Mouse (Mus musculus): Measurements from ENCODE around the gene Teddm3. TPM values are rescaled to one million over a fixed set of nuclear protein-coding genes. Genes with fewer than 3 reads are reported as not detected.
"Not testable (repeated sequence)": the region's sequence is repeated elsewhere in the genome, so short reads cannot be mapped to it uniquely, and the experiment has no call there.

The Teddm3 gene
- polyA plus RNA-seq, 1 experiment from 2014 or later = not detected

DNA sequence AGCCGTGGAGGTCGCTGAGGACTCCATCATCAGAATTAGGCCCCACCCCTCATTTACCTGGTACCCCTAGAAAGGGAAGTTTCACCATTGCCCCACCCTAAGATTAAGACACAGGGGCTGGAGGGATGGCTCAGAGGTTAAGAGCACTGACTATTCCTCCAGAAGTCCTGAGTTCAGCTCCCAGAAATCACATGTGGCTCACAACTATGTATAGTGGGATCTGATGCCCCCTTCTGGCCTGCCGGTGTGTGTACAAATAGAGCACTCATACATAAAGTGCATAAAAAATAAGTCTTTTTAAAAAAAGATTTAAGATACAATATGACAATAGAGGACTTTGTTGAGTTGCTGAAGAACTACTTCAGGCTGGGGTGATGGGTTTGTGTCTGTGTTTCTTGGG lies 34.5 kb upstream of the Teddm3 start:
- Histone ChIP-seq H3K27ac (replicated peaks) (no peak overlapping the region), H3K36me3 (no peaks in the 10 kb centered on the region), H3K4me3 (no peak overlapping the region), H3K27me3 (replicated peaks) (peaks cover 4% of the 10 kb centered on the region; the same call in 1 of the 2 replicates), H3K9ac (no peak overlapping the region), H3K9me3 (no peaks in the 10 kb centered on the region), H3K4me2 (no peak overlapping the region), H3K4me1 (peaks cover 4% of the 10 kb centered on the region)
- ATAC-seq (ENCODE audit: extremely low read depth, insufficient number of reproducible peaks, low FRiP score, low TSS enrichment) = no peak
- WGBS = 80% methylated on average over 3 of the region's 3 CpGs

DNA sequence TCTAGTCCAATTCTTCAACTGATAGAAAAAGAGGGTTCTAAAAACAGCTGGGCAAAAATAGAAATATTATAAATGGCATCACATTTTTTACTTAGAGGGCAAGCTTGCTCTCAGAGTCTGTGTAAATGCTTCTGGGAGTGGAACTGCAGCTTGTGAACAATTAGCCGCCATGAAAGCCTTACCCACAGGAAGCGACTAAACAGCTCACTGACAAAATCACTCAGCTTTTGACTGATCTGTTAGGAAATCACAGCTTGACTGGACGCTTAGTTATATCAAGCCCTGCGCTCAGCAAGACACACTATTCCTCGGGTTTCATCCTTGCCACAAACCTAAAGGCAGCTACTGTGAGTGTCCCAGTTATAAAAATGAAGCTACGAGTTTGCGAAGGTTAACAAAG lies 33.8 kb upstream of the Teddm3 start:
- no peak overlapping the region for H3K4me3 ChIP-seq
- peaks cover 4% of the 10 kb centered on the region; the same call in 1 of the 2 replicates for H3K27me3 ChIP-seq (replicated peaks)
- no peak overlapping the region for H3K9ac ChIP-seq
- no peaks in the 10 kb centered on the region for H3K9me3 ChIP-seq
- H3K36me3 ChIP-seq = no peaks in the 10 kb centered on the region
- H3K4me1 ChIP-seq = peaks cover 4% of the 10 kb centered on the region
- H3K4me2 ChIP-seq = no peak overlapping the region
- WGBS = 45% methylated on average over 7 of the region's 7 CpGs
- H3K27ac ChIP-seq (replicated peaks) = no peak overlapping the region
- no peak for ATAC-seq (ENCODE audit: extremely low read depth, insufficient number of reproducible peaks, low FRiP score, low TSS enrichment)

DNA sequence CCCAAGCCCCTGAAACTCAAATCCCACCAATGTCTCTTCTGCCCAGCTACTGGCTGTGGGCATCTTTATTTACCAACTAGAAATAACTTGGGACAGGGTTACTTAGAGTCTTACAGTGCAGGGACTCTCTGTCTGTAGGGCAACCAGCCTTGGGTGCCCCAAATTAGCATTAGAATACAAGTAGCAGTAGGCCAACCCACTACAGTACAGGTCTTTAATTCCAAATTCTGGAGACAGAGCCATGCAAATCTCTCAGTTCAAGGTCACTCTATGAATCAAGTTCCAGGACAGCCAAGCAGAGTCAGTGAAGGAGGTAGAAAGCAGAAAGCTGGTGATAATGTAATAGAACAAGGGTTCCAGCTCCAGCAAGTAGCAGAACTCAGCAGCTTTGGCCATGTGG lies 30.9 kb upstream of the Teddm3 start:
- Histone ChIP-seq H3K36me3 (no peaks in the 10 kb centered on the region), H3K9ac (no peak overlapping the region), H3K27me3 (replicated peaks) (no peaks in the 10 kb centered on the region), H3K4me3 (no peak overlapping the region), H3K9me3 (no peaks in the 10 kb centered on the region; the same call in 1 of the 2 replicates), H3K27ac (replicated peaks) (no peak overlapping the region), H3K4me1 (peaks cover 4% of the 10 kb centered on the region), H3K4me2 (no peak overlapping the region)
- ATAC-seq (ENCODE audit: extremely low read depth, insufficient number of reproducible peaks, low FRiP score, low TSS enrichment) = no peak

DNA sequence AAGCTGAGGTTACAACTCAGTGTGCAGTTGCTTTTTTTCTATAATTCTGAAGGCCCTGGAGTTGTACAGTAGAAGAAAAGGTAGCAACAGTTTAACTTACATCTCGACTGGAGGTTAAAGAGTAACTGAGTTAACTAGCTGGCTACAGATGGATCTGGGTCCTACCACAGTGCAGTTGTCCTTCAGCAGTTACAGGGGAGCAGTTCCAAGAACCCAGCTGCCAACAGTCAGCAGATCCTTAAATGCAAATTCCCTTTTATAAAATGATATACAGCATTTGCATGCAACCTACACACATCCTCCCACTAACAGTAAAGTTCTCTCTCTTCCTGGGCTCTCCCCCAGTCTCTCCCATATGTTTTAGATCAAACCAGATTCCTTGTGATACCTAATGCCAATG lies 28.3 kb upstream of the Teddm3 start:
- Histone ChIP-seq H3K4me2 (no peak overlapping the region), H3K36me3 (no peaks in the 10 kb centered on the region), H3K27me3 (replicated peaks) (no peaks in the 10 kb centered on the region), H3K9me3 (no peaks in the 10 kb centered on the region; the same call in 1 of the 2 replicates), H3K4me3 (no peak overlapping the region), H3K27ac (replicated peaks) (no peak overlapping the region), H3K4me1 (no peaks in the 10 kb centered on the region), H3K9ac (no peak overlapping the region)
- no peak for ATAC-seq (ENCODE audit: extremely low read depth, insufficient number of reproducible peaks, low FRiP score, low TSS enrichment)
- 38% methylated on average over 1 of the region's 1 CpGs for WGBS

DNA sequence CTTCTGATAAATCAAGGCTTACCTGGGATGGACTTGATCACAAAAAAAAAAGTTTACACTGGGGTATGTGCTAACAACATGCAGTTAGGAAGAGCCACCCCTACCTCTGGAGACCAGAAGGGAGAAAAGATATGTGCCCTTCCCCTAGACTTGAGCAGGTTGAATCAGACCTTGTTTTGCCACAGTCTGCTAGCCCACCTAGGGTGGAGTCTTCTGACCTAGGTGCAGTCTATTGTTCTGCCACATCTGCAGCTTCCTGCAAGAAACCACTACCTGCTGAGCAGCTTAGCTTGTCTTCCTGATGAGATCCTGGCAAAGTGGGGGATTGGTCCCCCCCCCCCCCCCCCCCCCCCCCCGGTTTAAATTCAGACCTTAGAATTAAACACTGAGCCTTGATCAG lies 21.4 kb upstream of the Teddm3 start:
- no peak overlapping the region for H3K27ac ChIP-seq (replicated peaks)
- H3K4me1 ChIP-seq = no peaks in the 10 kb centered on the region
- H3K27me3 ChIP-seq (replicated peaks) = no peaks in the 10 kb centered on the region
- H3K9me3 ChIP-seq = peaks cover 4% of the 10 kb centered on the region
- H3K36me3 ChIP-seq = no peaks in the 10 kb centered on the region
- no peak overlapping the region for H3K4me3 ChIP-seq
- WGBS = 17% methylated on average over 1 of the region's 1 CpGs
- no peak overlapping the region for H3K4me2 ChIP-seq
- ATAC-seq (ENCODE audit: extremely low read depth, insufficient number of reproducible peaks, low FRiP score, low TSS enrichment) = no peak
- no peak overlapping the region for H3K9ac ChIP-seq

DNA sequence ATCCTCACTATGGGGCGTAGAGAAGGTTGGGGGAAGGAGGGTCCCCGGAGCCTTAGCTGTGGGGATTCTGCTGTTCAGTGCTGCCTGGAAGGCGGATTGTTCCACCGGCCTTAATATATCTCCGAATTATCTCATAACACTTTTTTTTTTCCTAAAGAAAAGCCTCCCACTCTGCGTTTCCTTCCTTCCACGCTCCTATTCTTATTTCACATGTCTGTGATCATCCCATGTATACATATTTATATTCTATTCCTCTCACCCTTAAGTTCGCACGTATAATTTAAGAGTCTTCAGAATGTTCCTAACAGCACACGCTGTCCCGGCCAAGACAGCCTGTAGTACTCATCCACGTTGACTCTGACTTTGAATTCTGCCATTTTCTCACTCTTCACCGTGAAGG lies 14.9 kb upstream of the Teddm3 start:
- 75% methylated on average over 13 of the region's 13 CpGs for whole genome bisulfite sequencing
- H3K4me3 ChIP-seq = no peak overlapping the region
- H3K27me3 ChIP-seq (replicated peaks) = no peaks in the 10 kb centered on the region
- no peak overlapping the region for H3K4me2 ChIP-seq
- H3K4me1 ChIP-seq = no peaks in the 10 kb centered on the region
- H3K9ac ChIP-seq = no peak overlapping the region
- no peaks in the 10 kb centered on the region for H3K36me3 ChIP-seq
- no peak for ATAC-seq (ENCODE audit: extremely low read depth, insufficient number of reproducible peaks, low FRiP score, low TSS enrichment)
- no peak overlapping the region for H3K27ac ChIP-seq (replicated peaks)
- H3K9me3 ChIP-seq = peaks cover 4% of the 10 kb centered on the region; the same call in 1 of the 2 replicates

DNA sequence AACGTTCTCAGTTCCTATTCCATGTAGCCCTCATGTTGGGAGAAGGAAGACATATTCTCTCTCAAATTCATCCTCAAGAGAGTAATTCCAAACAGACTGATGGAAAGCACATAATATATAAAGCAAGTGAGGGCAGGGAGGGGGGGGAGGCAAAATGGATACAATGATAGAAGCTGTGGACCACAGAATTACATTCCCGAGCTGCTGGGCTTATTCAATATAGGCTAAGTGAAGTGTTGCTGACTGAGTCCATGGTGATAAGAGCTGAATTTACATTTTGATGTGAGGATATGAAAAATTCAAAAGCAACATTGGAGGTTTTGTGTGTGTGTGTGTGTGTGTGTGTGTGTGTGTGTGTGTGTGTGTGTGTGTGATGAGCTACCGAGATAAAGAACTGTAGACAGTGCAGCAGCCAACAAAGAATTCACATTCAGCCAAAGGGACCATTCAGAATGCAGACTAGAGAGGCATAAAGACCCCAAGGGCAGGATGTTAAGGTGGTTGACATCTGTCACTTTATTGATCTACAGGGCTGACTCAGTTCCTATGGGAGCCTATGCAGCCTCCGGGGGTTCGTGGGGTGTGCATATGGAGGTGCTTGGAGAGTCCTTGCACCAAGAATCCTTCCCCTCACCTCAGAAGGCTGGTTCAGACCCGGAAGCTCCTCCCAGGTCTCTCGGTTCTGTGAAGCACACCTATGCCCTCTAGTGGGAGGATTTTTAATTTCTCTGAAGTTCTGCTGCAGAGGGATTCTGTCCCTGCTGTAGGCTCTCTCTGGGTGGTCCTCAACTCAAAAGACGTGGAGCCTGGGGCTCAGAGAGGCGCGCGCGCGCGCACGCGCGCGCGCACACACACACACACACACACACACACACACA lies 11.8 kb upstream of the Teddm3 start:
- not testable (repeated sequence) for H3K4me2 ChIP-seq; H3K36me3 ChIP-seq; H3K9ac ChIP-seq; H3K27ac ChIP-seq (replicated peaks); H3K27me3 ChIP-seq (replicated peaks); H3K9me3 ChIP-seq; H3K4me3 ChIP-seq; H3K4me1 ChIP-seq; ATAC-seq (ENCODE audit: extremely low read depth, insufficient number of reproducible peaks, low FRiP score, low TSS enrichment)
- 19% methylated on average over 17 of the region's 19 CpGs for WGBS

DNA sequence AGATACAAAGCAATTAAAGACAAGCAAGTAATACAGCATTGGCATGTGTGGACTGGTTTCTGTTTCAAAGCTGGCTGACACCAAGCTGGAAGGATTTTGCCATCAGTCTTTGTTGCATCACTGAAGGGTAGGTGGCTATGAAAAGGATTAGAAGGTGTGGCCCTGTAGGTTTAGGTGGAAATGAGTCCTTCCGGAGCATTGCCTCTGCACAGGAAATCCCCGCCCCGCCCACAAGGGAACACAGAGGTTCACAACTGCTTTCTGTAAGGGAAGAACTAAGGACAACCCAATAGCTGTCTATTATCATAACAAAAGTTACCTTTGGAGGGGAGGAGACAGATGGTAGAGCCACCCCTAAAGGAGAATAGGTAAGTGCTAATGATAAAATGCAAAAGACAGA lies 9.6 kb upstream of the Teddm3 start:
- H3K27me3 ChIP-seq (replicated peaks); H3K36me3 ChIP-seq; H3K4me3 ChIP-seq; H3K4me1 ChIP-seq; H3K9me3 ChIP-seq; ATAC-seq (ENCODE audit: extremely low read depth, insufficient number of reproducible peaks, low FRiP score, low TSS enrichment); H3K4me2 ChIP-seq; H3K9ac ChIP-seq; H3K27ac ChIP-seq (replicated peaks): not testable (repeated sequence)
- WGBS = 81% methylated on average over 3 of the region's 3 CpGs

DNA sequence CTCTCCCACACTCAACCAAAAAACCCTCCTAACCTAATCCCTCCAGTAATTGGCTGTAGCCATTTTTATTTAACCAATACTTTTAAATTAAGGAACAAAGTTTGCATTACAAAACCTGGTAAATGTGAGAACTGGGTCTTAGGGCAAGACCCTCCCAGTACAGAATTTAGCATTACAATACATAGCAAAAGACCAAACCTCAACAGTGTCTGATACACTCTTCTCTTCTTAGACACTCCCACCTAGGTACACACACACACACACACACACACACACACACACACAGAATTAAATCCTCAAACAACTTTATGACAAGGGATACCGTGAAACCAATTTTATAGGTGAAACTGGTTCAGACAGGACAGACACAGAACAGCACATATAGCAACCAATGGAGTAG lies 5.4 kb upstream of the Teddm3 start:
- ATAC-seq (ENCODE audit: extremely low read depth, insufficient number of reproducible peaks, low FRiP score, low TSS enrichment); H3K27ac ChIP-seq (replicated peaks); H3K9ac ChIP-seq; H3K9me3 ChIP-seq; H3K4me1 ChIP-seq; H3K4me3 ChIP-seq; H3K4me2 ChIP-seq; H3K36me3 ChIP-seq; H3K27me3 ChIP-seq (replicated peaks): not testable (repeated sequence)
- 82% methylated on average over 1 of the region's 1 CpGs for WGBS

DNA sequence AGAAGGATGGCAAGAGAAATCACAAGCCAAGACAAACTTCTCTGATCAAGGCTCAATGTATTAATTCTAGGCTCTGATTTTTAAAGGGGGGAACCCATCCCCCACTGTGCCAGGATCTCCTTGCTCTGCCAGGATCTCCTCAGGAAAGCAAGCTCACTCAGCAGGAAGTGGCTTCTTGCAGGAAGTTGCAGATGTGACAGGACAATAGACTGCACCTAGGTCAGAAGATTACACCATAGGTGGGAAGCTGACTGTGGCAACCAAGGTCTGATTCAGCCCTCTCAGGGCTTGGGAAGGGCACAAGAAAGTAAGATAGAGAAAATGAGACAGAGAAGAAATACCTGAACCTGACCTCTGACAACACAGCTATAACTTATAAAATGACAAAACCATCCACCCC lies 2.5 kb upstream of the Teddm3 start:
- not testable (repeated sequence) for H3K27me3 ChIP-seq (replicated peaks); H3K27ac ChIP-seq (replicated peaks); H3K9me3 ChIP-seq; H3K4me1 ChIP-seq; H3K9ac ChIP-seq; ATAC-seq (ENCODE audit: extremely low read depth, insufficient number of reproducible peaks, low FRiP score, low TSS enrichment); H3K4me3 ChIP-seq; H3K4me2 ChIP-seq; H3K36me3 ChIP-seq

DNA sequence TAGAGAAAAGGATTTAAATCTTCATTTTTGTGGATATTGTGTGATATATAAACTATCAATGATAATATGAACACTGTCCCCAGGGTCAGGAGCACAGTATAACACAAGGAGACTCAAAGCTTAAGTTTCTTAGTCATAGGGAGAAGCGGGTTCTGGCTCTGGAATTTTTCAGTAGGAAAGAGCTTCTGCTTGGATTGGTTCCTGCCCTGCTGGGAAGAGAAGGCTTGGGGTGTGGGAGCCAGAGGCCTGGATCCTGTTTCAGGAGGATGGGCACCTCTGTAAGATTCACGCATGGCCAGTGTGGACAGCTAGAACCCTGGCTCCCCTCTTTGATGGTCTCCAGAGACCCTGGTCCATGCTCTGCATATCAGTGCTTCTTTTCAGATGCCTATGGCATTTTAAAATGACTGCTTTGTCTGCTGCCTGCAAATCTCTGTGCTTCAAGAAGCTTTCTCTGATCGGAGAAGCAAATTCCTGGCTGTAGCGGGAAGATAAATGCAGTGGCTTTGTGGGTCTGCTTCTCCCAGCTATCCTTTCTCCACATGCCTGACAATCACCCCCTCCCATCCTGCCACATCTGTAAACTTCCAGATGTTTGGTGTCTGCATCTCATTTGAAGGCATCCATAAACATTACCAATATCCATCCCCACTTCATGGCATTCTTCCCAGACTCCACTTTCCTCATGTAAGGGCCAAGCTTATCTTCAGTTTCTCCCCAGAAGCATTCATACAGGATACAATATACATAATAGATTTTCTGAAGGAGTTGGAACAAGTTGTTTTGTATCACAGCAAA lies 2.0 kb downstream of the Teddm3 start:
- ATAC-seq (ENCODE audit: extremely low read depth, insufficient number of reproducible peaks, low FRiP score, low TSS enrichment) = no peak
- Histone ChIP-seq H3K4me3 (no peak overlapping the region), H3K27me3 (replicated peaks) (no peaks in the 10 kb centered on the region), H3K36me3 (no peaks in the 10 kb centered on the region), H3K9me3 (no peaks in the 10 kb centered on the region), H3K27ac (replicated peaks) (peak overlapping the region; percentile 50), H3K4me1 (peaks cover 15% of the 10 kb centered on the region), H3K4me2 (no peak overlapping the region), H3K9ac (no peak overlapping the region)
- WGBS = 27% methylated on average over 4 of the region's 4 CpGs

DNA sequence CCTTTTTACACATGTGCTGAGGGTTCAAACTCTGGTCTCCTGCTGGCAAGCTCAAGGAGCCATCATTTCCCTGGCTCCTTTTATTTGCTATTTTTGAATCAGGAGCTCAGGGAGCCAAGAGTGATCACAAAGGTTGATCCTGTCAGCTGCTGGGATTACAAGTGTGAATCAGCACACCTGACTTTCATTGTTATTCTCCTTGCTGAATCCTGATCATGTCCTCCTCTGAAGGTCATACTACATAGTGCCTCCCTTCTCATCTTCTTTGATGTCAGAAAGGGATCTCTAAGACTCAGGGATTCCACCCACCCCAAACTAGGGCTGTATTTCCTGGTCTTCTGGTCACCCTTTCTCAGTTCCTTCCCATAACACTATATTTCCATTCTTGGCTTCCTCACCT lies 3.9 kb downstream of the Teddm3 start:
- Histone ChIP-seq H3K9me3 (no peaks in the 10 kb centered on the region), H3K27ac (replicated peaks) (no peak overlapping the region), H3K4me2 (no peak overlapping the region), H3K36me3 (no peaks in the 10 kb centered on the region), H3K4me1 (peaks cover 15% of the 10 kb centered on the region), H3K4me3 (no peak overlapping the region), H3K9ac (no peak overlapping the region), H3K27me3 (replicated peaks) (no peaks in the 10 kb centered on the region)
- no peak for ATAC-seq (ENCODE audit: extremely low read depth, insufficient number of reproducible peaks, low FRiP score, low TSS enrichment)
